Mouse (Mus musculus): ENCODE measurements at regions not wholly inside any gene's neighbourhood (a gene's known extent, or its start where the extent isn't known, plus 50 kb on each side); places are given as distances from the start of the nearest gene placed in this dataset.
"Not testable (repeated sequence)": the region's sequence is repeated elsewhere in the genome, so short reads cannot be mapped to it uniquely, and the experiment has no call there.

DNA sequence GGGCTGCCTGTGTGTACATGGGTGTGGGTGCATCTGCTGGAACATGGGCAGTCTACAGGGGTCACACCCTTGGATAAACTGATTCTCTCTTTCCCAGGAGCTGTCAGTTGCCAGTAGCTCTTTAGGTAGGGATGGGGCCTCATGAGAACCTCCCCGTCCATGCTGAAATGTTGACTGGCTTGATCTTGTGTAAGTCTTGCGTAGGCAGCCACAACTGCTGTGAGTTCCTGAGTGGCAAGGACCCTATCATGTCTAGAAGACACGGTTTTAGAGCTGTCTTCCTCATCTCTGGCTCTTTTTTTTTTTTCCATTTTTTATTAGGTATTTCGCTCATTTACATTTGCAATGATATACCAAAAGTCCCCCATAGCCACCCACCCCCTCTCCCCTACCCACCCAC is 314.5 kb upstream of the Clnk start:
- TF ChIP-seq EP300, CTCF (IDR thresholded peaks at IDR 0.05; ENCODE audit: low read depth): not testable (repeated sequence)
